9 mouse cellular contexts compared by ENCODE assay signal in the genomic region with DNA sequence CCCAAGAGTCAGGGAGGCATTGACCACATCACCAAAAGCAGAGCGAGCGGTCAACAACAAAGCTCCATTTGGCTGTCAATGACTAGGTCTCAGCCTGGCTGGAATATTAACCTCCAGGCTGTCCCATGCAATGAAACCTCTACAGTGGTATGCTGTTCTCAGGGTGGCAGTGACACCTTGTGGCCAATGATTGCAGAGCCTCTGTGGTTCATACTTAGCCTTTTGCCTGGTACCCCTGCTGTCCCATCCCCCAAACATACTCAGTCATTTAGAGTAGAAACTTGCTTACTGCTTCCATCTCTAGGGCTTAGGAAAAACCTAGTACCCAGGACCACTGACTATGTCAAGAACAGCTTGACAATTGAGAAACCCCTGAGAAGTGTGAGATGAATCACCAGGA. TPM values are rescaled to one million over a fixed set of nuclear protein-coding genes. Genes with fewer than 3 reads are reported as not detected.
DNase-seq lines count a peak whose midpoint lies in the region; ATAC-seq and TF ChIP-seq lines count a peak whose summit lies in the region.
"Had no signal": no experiment of that assay in that cellular context is flagged by ENCODE, and none has a peak within 500 bp of the region (broad histone marks: within the 10 kb centered on the region; RNA-seq: fewer than 3 reads in every experiment).

No protein-coding gene starts in this region.

- no peaks in the 10 kb centered on the region for H3K9me3 ChIP-seq in ES-Bruce4 (replicated peaks; ENCODE audit: control insufficient read depth, insufficient read depth, low read length, poor library complexity, severe bottlenecking)
- H3K9me3 ChIP-seq in forebrain, embryonic 11.5 days (ENCODE audit: control insufficient read depth, low read length), result no peaks in the 10 kb centered on the region
- H3K9me3 ChIP-seq in lung, embryonic 15.5 days, result no peaks in the 10 kb centered on the region

- TF ChIP-seq POLR2A in ES-Bruce4 (IDR thresholded peaks at IDR 0.05; ENCODE audit: insufficient read depth, low read length), result no peak
- no peak for TF ChIP-seq POLR2A in brain, embryonic 14.5 days (IDR thresholded peaks at IDR 0.05; ENCODE audit: borderline replicate concordance, extremely low read depth, insufficient read depth, insufficient read length, poor library complexity, severe bottlenecking)

- H3K4me2 ChIP-seq in forebrain, embryonic 11.5 days (ENCODE audit: low read depth, low read length, severe bottlenecking), result no peak overlapping the region
- no peak overlapping the region for H3K4me2 ChIP-seq in lung, embryonic 15.5 days

- DNase-seq in brain, embryonic 14.5 days (ENCODE audit: low read depth), result peak; percentile 82
- peak; percentile 74 for DNase-seq in forebrain, embryonic 11.5 days (ENCODE audit: low spot score)
- peak; percentile 83 to 88 for DNase-seq in heart, postnatal 10 days
- DNase-seq in kidney, postnatal 36 days, result peak; percentile 73 to 89
- peak; percentile 67 for DNase-seq in ovary, postnatal 36 days (ENCODE audit: low spot score)
- DNase-seq in urinary bladder, postnatal 36 days (ENCODE audit: low spot score in 2 of 2), result peak; percentile 66 to 71

- TF ChIP-seq EP300 in ES-Bruce4 (IDR thresholded peaks at IDR 0.05; ENCODE audit: insufficient read depth, low read depth, low read length), result no peak

- peak; percentile 81 for TF ChIP-seq CTCF in ES-Bruce4 (IDR thresholded peaks at IDR 0.05; ENCODE audit: low read depth, low read length)
- TF ChIP-seq CTCF in brain, embryonic 14.5 days (IDR thresholded peaks at IDR 0.05; ENCODE audit: borderline replicate concordance, extremely low read depth, insufficient read depth, insufficient read length), result peak; percentile 91

- no peak overlapping the region for H3K4me3 ChIP-seq in ES-Bruce4 (ENCODE audit: low read depth, low read length)
- no peak overlapping the region for H3K4me3 ChIP-seq in forebrain, embryonic 11.5 days (ENCODE audit: low read depth, low read length)
- H3K4me3 ChIP-seq in lung, embryonic 15.5 days, result no peak overlapping the region

- no peak overlapping the region for H3K27ac ChIP-seq in ES-Bruce4 (ENCODE audit: insufficient read depth, low read length)
- no peak overlapping the region for H3K27ac ChIP-seq in forebrain, embryonic 11.5 days (ENCODE audit: low read depth, low read length)
- no peak overlapping the region for H3K27ac ChIP-seq in lung, embryonic 15.5 days

- 67% methylated on average over 2 of the region's 2 CpGs for WGBS in forebrain, embryonic 11.5 days
- WGBS in lung, embryonic 15.5 days, result 58% methylated on average over 2 of the region's 2 CpGs

- H3K27me3 ChIP-seq in ES-Bruce4 (ENCODE audit: control insufficient read depth, insufficient read depth, low read length, poor library complexity, severe bottlenecking), result no peaks in the 10 kb centered on the region
- H3K27me3 ChIP-seq in forebrain, embryonic 11.5 days (ENCODE audit: control insufficient read depth, insufficient read depth, low read length), result no peaks in the 10 kb centered on the region
- no peaks in the 10 kb centered on the region for H3K27me3 ChIP-seq in lung, embryonic 15.5 days

- H3K36me3 ChIP-seq in ES-Bruce4 (ENCODE audit: control insufficient read depth, insufficient read depth, low read length, poor library complexity, severe bottlenecking), result no peaks in the 10 kb centered on the region
- H3K36me3 ChIP-seq in forebrain, embryonic 11.5 days (ENCODE audit: control insufficient read depth, insufficient read depth, low read length), result no peaks in the 10 kb centered on the region
- no peaks in the 10 kb centered on the region for H3K36me3 ChIP-seq in lung, embryonic 15.5 days

- intact Hi-C loops in heart, postnatal 10 days (cut with DNase I), result loop anchor here (1.0 to 5.0 kb wide), 5 partner anchors 41 to 341 kb away; a partner anchor contains a TSS

- no peaks in the 10 kb centered on the region for H3K4me1 ChIP-seq in ES-Bruce4 (ENCODE audit: control insufficient read depth, insufficient read depth, low read length)
- H3K4me1 ChIP-seq in forebrain, embryonic 11.5 days (replicated peaks; ENCODE audit: control insufficient read depth, insufficient read depth, low read length), result no peaks in the 10 kb centered on the region
- H3K4me1 ChIP-seq in lung, embryonic 15.5 days, result peaks cover 18% of the 10 kb centered on the region

- H3K9ac ChIP-seq in ES-Bruce4 (ENCODE audit: low read depth, poor library complexity, severe bottlenecking), result no peak overlapping the region
- H3K9ac ChIP-seq in forebrain, embryonic 11.5 days (ENCODE audit: low read length), result no peak overlapping the region
- no peak overlapping the region for H3K9ac ChIP-seq in lung, embryonic 15.5 days

- 0 out of 2 replicates have a peak, but pooled peaks have one; percentile 44 for ATAC-seq in forebrain, embryonic 11.5 days (replicated peaks; ENCODE audit: low FRiP score)
- ATAC-seq in lung, embryonic 15.5 days (ENCODE audit: borderline replicate concordance, extremely low read depth, low FRiP score, low TSS enrichment), result peak; percentile 53; the same call in 1 of the 2 replicates

RNA-seq across cellular contexts. Expression of a gene that starts 15.9 kb away (rescaled TPM):
- polyA plus RNA-seq in ES-Bruce4 (2011; ENCODE audit: insufficient read depth, insufficient read length, low read depth, missing spikeins), result not detected in 2 replicates
- 1.9 and 5.7 TPM in 2 replicates for polyA plus RNA-seq in brain, embryonic 14.5 days (2012; rRNA removed)
- polyA plus RNA-seq in forebrain, embryonic 11.5 days (2014; fragmentation: Nextera tagmentation; extraction: Ambion mirVana), result 0.05 and 0.23 TPM in 2 replicates
- total RNA-seq in heart, postnatal 10 days (2021), result 10 to 100 TPM in 1 of 2 experiments, 1 to 10 TPM in 1; 3.8 to 28.3 TPM
- polyA plus RNA-seq in lung, embryonic 15.5 days (2015; fragmentation: Nextera tagmentation; extraction: Ambion mirVana), result 2.4 and 2.7 TPM in 2 replicates

RNA-seq across cellular contexts. Expression of a gene that starts 40.8 kb away (rescaled TPM):
- not detected in 2 replicates for polyA plus RNA-seq in ES-Bruce4 (2011; ENCODE audit: insufficient read depth, insufficient read length, low read depth, missing spikeins)
- polyA plus RNA-seq in brain, embryonic 14.5 days (2012; rRNA removed), result not detected in 2 replicates
- polyA plus RNA-seq in forebrain, embryonic 11.5 days (2014; fragmentation: Nextera tagmentation; extraction: Ambion mirVana), result not detected in 2 replicates
- total RNA-seq in heart, postnatal 10 days (2021), result not detected
- not detected in 2 replicates for polyA plus RNA-seq in lung, embryonic 15.5 days (2015; fragmentation: Nextera tagmentation; extraction: Ambion mirVana)
- polyA plus RNA-seq: gonadal fat pad, adult 2 months had no signal
